Mouse (Mus musculus) adrenal gland, postnatal 10 days (tissue): ENCODE results near the gene N4bp3. TPM values are rescaled to one million over a fixed set of nuclear protein-coding genes. Genes with fewer than 3 reads are reported as not detected.
A peak's percentile ranks its signal among the peaks of the same experiment; 100 is the strongest.
"Not testable (repeated sequence)": the region's sequence is repeated elsewhere in the genome, so short reads cannot be mapped to it uniquely, and the experiment has no call there.

Source experiments
- DNase-seq: peaks from one replicate; pipeline ENCODE4 v3.0.0; 2021; ENCODE audit warnings: mixed read lengths
- total RNA-seq, 2 experiments: library from RNA; stranded (reverse); gene quantifications; 2 replicates each; pipeline ENCODE4 v1.2.3; 2021

N4bp3 gene
- total RNA-seq, 2 experiments from 2014 or later = 16.2 to 26.3 TPM

- DNase-seq = no peak
These were observed 20.9 kb downstream of the N4bp3 start for GRCm38 (mm10) chr11:51629651-51630314.

GRCm38 (mm10) chr11:51627907-51628306, 22.7 kb downstream of the N4bp3 start:
- no peak for DNase-seq

- no peak for DNase-seq
These were observed 23.2 kb downstream of the N4bp3 start for GRCm38 (mm10) chr11:51627425-51627824.

GRCm38 (mm10) chr11:51625187-51625820, 25.3 kb downstream of the N4bp3 start:
- no peak for DNase-seq

GRCm38 (mm10) chr11:51622971-51623491, 27.6 kb downstream of the N4bp3 start:
- no peak for DNase-seq

GRCm38 (mm10) chr11:51621776-51622175, 28.9 kb downstream of the N4bp3 start:
- DNase-seq = no peak

- DNase-seq = no peak
These were observed 30.6 kb downstream of the N4bp3 start for GRCm38 (mm10) chr11:51620084-51620483.

GRCm38 (mm10) chr11:51619409-51620060, 31.1 kb downstream of the N4bp3 start, which contains the start of gene Nhp2:
Nhp2 (plus strand) TSS chr11:51619735.
- peak; percentile 97 for DNase-seq

- DNase-seq = no peak
These were observed 31.7 kb downstream of the N4bp3 start for GRCm38 (mm10) chr11:51618894-51619408.

GRCm38 (mm10) chr11:51617693-51618092, 32.9 kb downstream of the N4bp3 start:
- DNase-seq = peak; percentile 82

- not testable (repeated sequence) for DNase-seq
These were observed 34.5 kb downstream of the N4bp3 start for GRCm38 (mm10) chr11:51616113-51616512.

GRCm38 (mm10) chr11:51615601-51616000, 35.0 kb downstream of the N4bp3 start:
- DNase-seq = peak; percentile 87

GRCm38 (mm10) chr11:51615129-51615528, 35.5 kb downstream of the N4bp3 start:
- DNase-seq = no peak

GRCm38 (mm10) chr11:51614256-51614655, 36.4 kb downstream of the N4bp3 start:
- DNase-seq = no peak

- not testable (repeated sequence) for DNase-seq
These were observed 40.7 kb downstream of the N4bp3 start for GRCm38 (mm10) chr11:51609940-51610339.

GRCm38 (mm10) chr11:51609266-51609909, 41.3 kb downstream of the N4bp3 start:
- no peak for DNase-seq

- DNase-seq = no peak
These were observed 43.4 kb downstream of the N4bp3 start for GRCm38 (mm10) chr11:51607096-51607738.

- peak; percentile 97 for DNase-seq
These were observed 44.1 kb downstream of the N4bp3 start, which contains the start of gene Hnrnpab for GRCm38 (mm10) chr11:51606447-51607095. Hnrnpab (minus strand) TSS chr11:51606847.

- DNase-seq = peak; percentile 94
These were observed 44.8 kb downstream of the N4bp3 start for GRCm38 (mm10) chr11:51605602-51606446.

- DNase-seq = no peak
These were observed 48.4 kb downstream of the N4bp3 start for GRCm38 (mm10) chr11:51602253-51602652.
